Mouse (Mus musculus) layer of hippocampus, adult 9-10 months (tissue): Measurements from ENCODE around the gene Usp3.

Experiments used
- DNase-seq: peaks from one replicate; pipeline ENCODE4 v3.0.0; 2022; ENCODE audit warnings: low spot score

The Usp3 gene

DNA sequence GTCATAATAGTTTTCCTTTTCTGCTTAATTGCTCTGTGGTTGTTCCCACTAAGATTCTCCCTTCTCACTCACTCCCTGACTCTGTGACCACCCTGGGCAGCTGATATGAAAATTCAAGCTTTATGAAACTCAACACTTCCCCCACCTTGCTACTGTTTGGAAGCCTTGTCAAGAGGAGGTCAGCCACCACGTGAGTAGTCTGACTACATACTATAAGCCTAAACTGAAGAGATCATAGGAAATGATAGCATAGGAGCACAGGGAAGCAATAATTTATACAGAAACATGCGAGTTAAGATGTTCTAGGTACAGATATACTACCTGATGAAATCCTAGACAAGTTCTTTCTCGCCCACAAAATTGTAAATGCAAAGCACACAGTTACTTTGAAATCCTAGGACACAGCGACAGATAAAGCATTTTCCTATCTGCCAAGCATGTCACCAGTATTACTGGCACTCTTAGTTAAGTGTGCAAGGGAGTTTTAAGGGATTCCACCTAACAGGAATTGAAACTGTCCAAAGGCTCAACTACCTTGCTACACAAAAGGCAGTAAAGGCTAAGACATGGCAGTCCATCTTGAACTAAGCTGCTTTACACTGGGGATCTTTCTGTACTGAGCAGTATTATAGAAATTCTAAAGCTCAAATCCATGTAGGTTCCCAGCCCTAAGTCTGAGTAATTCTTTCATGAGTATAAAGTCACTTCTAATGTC lies 20.8 kb downstream of the Usp3 start:
- DNase-seq, result no peak

DNA sequence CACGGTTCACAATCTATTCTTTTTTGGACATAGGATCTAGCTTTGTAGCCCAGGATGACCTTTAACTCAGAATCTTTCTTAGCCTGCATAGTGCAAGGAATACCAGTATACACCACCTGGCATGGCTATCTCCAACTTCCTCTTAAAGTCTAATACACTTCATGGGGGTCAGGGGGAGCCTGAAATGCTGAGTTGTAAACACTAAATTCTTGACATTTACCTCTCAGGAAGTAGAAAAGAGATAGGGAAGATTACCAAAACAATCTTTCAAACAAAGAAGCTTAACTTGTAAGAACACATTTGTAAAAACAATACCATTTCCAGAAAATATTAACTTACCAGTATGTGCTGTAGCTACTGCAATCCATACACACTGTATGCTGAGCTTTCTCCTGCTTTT lies 30.7 kb downstream of the Usp3 start:
- no peak for DNase-seq

GRCm38 (mm10) chr9:66561496-66561895 lies 31.4 kb downstream of the Usp3 start:
- DNase-seq, result no peak

GRCm38 (mm10) chr9:66560728-66561127 lies 32.2 kb downstream of the Usp3 start:
- no peak for DNase-seq

DNA sequence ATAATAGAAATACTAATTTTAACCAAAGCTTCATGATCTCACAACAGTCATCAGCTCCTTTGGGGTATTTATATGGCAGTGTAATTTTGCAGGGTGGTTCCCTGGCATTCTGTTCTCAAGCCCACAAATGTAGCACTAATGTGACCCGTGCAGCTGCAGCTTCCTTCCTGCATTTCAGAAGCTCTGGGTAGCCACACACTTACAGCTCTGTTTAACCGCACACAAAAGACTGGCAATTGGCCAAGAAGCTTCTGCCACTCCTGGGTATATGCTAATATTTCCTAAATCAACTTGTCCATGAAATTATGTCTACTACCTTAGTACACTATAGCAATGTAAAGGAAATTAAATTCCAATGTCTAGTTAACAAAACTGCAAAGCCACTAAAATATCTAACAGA lies 32.6 kb downstream of the Usp3 start:
- no peak for DNase-seq

DNA sequence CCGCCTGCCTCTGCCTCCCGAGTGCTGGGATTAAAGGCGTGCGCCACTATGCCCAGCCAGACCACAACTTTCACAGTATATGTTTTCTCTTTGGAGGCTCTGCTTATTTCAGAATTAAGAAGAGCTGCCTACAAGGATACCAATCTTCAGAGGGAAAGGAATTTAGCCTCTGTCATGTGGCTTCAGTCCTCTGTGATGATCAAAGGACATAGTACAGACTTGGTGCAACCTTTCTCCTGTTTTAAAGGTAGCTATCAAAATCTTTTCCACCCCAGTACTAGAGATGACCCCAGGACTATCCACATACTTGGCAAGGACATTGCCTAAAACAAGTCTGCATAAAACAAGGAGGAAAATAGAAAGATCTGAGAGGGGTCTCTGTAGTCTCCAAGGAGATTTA lies 34.0 kb downstream of the Usp3 start:
- DNase-seq, result no peak

GRCm38 (mm10) chr9:66542785-66543184 lies 50.2 kb downstream of the Usp3 start:
- DNase-seq, result no peak

DNA sequence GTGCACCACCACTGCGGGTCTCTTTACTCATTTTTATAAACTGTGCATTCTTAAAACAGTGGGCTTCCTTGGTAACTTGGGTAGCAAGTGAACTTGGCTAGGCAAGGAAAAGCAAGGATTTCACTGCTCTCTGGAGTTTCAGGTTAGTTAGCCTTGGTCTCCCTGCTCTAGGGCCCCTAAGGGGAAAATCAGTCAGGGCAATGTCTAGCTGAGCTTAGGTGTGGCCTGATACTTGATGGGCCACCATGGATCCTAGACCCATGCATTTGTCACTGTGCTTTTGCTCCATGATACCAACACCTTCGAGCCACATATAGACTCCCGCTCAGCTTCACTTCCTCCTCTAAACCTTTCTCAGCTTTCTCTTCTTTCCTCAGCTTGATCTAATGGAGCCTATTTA lies 71.3 kb downstream of the Usp3 start:
- DNase-seq, result no peak

- DNase-seq, result no peak
Observed at GRCm38 (mm10) chr9:66520299-66520698, 72.6 kb downstream of the Usp3 start.

- DNase-seq, result no peak
Observed at GRCm38 (mm10) chr9:66518901-66519300, 74.0 kb downstream of the Usp3 start.

- no peak for DNase-seq
Observed at GRCm38 (mm10) chr9:66518251-66518650, 74.7 kb downstream of the Usp3 start.

GRCm38 (mm10) chr9:66517746-66518145 lies 75.2 kb downstream of the Usp3 start:
- DNase-seq, result no peak

- no peak for DNase-seq
Observed at GRCm38 (mm10) chr9:66516296-66516940, 76.5 kb downstream of the Usp3 start.

DNA sequence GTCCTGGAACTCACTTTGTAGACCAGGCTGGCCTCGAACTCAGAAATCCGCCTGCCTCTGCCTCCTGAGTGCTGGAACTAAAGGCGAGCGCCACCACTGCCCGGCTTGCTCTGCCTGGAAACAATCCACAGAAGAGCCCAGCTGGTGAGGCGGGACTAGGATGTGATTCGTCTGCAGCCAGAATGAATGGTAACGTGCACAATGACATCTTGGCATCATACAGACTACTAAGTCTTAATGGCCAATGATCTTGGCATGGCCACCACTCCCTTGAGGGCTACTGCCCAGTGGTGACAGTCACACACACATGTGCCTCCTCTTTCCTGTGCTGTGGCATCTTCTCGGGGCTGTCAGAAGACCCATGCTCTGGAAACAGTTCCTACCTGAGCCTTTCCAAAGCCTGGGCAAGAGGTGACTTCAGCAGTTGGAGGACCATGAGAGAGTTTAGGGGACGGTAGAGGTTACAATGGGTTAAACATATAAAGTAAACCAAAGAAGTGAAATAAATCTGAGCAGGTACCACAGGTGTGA lies 77.2 kb downstream of the Usp3 start:
- DNase-seq, result no peak

DNA sequence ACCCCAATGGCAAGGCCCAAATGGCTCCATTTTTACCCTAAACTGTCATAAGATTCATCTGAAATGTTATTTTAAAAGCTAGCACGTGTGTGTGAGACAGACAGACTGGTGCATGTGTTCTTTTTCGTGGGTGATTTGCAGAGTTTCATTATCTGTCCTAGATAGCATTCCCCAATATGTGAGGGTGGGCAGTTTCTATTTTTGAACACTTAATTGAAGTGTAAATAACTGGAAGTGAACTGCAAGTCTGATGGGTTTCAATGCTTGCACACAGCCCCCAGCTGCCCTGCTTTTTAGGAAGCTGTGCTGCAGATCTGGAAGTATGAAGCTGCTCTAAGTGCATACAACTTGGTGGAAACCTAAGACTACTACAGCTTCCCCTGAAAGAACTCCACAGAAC lies 77.8 kb downstream of the Usp3 start:
- no peak for DNase-seq

DNA sequence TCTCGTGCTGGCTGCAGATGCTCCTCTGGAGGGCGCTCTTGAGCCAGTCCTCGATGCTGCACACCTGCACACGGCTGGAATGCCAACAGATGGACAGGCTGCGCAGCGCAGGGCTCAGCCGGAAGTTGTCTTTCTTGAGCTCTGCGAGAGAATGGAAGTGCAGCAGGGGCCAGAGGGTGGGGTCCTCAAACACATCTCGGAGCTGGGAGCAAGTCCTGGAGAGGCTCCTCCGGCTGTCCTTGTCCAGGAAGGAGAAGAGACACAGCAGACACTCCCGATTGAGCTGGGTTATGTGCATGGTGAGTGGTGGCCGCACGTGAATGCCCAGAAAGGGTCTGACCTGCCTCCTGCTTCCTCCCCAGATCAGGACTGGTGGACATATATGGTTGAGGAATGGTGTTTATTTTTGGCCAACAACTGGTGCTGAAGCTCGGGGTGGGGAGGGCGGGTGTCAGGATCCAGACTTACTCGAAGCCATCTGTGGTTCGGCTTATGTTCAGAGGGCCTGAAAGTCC lies 78.6 kb downstream of the Usp3 start, which contains the start of gene Fbxl22:
Fbxl22 (minus strand) TSS at position 338 of the 515 bp plus-strand sequence.
- DNase-seq, result no peak

DNA sequence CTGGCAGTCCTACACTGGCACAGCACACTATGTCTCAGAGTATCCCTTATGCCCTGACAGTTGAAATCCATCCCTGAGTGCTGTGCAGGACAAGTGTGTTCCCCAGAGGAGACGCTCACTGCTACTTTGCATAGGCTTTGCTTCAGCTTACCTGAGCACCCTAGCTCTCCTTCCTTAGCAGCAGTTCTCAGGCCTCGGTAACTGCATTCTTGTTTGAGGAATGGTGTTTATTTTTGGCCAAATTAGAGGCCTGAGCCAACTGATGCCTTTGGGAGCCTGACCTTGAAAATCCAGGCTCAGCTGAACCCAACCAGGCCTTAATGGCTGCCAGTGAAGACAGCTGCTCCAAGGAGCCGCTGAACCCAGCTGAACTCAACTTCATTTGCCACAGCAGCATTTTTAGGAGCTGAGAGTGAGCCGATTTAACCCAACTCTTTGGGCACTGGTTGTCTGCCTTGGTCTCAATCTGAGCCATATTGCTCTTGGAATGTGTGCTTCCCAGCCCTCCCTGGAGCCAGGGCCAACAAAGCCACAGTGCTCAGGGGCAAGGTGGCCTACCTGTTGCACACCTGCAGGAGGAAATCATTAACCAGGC lies 79.2 kb downstream of the Usp3 start:
- no peak for DNase-seq

DNA sequence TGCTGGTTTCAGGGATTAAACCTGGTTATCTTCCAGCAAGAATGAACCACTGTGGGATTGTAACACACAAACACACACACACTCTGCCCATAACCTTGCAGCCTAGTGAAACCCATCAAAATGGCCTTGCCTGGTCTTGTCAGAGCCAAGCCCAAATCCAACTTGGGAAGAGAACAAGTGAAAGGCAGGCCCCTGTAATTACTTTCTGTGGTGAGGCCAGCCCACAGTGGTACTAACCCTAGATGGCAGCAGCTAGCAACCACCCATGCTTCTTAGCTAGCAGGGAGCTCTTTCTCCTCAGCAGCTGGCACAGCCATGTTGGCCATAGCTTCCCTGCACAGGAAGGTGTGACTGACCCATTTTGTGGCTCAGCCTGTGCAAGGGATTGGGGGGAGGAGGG lies 79.8 kb downstream of the Usp3 start:
- DNase-seq, result no peak

DNA sequence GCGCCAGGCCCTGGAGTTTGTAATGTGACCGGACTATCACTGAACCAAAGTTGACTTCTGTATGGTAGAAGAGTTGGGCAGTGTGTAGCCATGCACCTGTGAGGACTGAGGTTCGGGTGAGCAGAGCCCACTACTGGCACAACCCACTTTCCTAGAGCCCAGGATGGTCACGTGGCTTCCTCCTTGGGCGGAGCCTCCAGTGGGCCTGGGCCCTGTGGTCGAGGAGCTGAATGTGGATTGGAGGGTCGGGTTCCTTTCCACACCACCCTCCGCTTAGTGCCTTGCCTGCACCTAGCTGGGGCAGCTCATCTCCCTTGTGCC lies 80.6 kb downstream of the Usp3 start:
- DNase-seq, result peak; percentile 78

GRCm38 (mm10) chr9:66511580-66512350 lies 81.2 kb downstream of the Usp3 start:
- peak; percentile 79 for DNase-seq

GRCm38 (mm10) chr9:66510944-66511343 lies 82.0 kb downstream of the Usp3 start:
- no peak for DNase-seq

DNA sequence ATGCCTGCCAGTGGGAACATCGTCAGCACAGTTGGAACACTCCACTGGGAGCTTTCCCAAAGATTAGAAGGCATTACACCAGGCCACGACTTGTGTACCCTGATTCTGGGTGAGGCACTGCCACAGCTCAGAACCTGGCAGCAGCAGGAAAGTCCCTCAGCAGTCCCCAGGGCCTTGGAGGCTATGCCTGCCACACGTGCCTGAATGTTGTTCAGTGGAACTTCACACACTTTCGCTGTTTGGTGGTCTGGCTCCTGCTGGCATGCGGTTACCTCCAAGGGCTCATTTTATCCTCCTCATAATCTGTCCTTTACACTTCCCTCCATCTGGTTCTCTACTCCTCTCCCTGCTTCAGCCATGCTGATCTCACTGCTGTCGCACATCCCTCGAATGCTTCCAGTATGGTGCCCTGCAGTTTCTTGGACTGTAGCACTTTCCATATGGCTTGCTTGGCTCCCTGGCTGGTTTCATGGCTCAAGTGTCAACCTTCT lies 82.5 kb downstream of the Usp3 start:
- no peak for DNase-seq
